Mouse (Mus musculus) bone marrow, adult 2 months (tissue): ENCODE measurements around the gene Tmem234. TPM values are rescaled to one million over a fixed set of nuclear protein-coding genes. Genes with fewer than 3 reads are reported as not detected.

Source experiments
- H3K27ac ChIP-seq: fragments of 200-500 bp; 2 replicates; pipeline ENCODE4 v1.5.1; 2012; ENCODE audit warnings: low read depth, mild to moderate bottlenecking, control low read depth, inconsistent platforms, low read length; ENCODE audit not compliant: control insufficient read depth, poor library complexity, insufficient read depth
- H3K4me1 ChIP-seq: fragments of 200-500 bp; 2 replicates; pipeline ENCODE4 v1.6.1; 2011; ENCODE audit warnings: low read length; ENCODE audit not compliant: control insufficient read depth, insufficient read depth
- H3K4me3 ChIP-seq: fragments of 200-500 bp; replicated peaks from 2 replicates; pipeline ENCODE3; 2011; ENCODE audit warnings: mild to moderate bottlenecking, low read depth, low read length, control low read depth; ENCODE audit not compliant: control insufficient read depth
- CTCF ChIP-seq: fragments of 200-500 bp; IDR thresholded peaks from 2 replicates; pipeline ENCODE4 v1.5.1; 2011; ENCODE audit warnings: low read length, control low read depth; ENCODE audit not compliant: control insufficient read depth, insufficient read depth
- POLR2A ChIP-seq: fragments of 200-500 bp; IDR thresholded peaks from 2 replicates; pipeline ENCODE4 v1.6.1; 2011; ENCODE audit warnings: low read depth, mild to moderate bottlenecking, control low read depth, low read length, borderline replicate concordance; ENCODE audit not compliant: control insufficient read depth
- WGBS: fragments of 180-500 bp; shearing (Covaris S2); methylation state at CpG from one replicate; pipeline ENCODE4 v1.1.7; 2018; 5-methylcytosine and 5-hydroxymethylcytosine counted together
- polyA plus RNA-seq: library from polyadenylated mRNA; stranded (reverse); fragments of >200 nt; gene quantifications from 2 replicates; pipeline ENCODE4 v1.2.4, GENCODE M21; 2011; ENCODE audit warnings: low replicate concordance; ENCODE audit not compliant: missing spikeins, insufficient read depth, insufficient read length

Gene Tmem234
- polyA plus RNA-seq, 1 experiment = 118 TPM

- WGBS = 1% methylated on average over 17 of the region's 17 CpGs
- H3K4me3 ChIP-seq = peak overlapping the region; percentile 89
- H3K27ac ChIP-seq = peak overlapping the region; percentile 85
- TF ChIP-seq POLR2A (no peak), CTCF (no peak)
- H3K4me1 ChIP-seq = no peaks in the 10 kb centered on the region
These were observed 39.7 kb downstream of the Tmem234 start for GRCm38 (mm10) chr4:129640101-129640637.

DNA sequence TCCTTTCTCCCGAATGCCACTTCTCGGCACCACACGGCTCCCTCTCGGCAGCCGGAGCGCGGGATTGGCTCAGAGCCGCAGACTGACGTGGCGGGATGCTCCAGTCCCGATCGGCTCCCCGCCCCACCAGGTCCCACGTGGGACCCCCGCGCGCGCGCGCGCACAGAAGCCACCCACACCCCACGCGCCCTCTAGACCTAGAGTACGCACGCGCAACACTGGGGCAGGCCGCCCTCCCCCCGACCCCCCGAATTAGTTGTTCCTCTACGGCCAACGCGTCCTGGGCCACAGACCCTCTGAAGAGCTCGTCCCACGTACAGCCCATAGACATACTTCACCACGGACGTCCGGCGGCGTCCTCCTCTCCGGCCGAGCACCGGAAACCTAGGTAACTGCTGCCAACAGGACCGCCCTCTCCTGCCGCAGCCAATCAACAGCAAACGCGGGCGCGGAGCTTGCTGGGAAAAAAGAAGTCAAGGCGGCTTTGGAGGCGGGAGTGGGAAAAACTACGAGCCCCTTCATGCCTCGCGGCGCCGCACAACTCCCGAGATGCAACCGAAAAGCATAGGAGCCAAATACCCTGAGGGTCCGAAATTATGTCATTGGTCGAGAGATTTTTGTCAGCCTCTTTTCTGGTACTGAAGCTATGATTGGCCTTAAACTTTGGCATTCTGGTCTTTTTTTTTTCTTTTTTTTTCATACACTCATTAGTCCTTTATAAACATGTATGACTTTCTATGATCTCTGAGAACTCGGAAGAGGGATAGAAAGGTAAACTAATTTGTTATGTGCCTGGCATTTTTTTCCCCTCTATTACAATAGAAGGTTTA is 40.4 kb downstream of the Tmem234 start, which contains the start of gene Txlna:
Gene Txlna, minus strand, starts transcription at position 428 of the 830 bp plus-strand sequence.
- peak within 1 kb of the TSS; percentile 89 for H3K4me3 ChIP-seq
- WGBS = under 1% methylated on average over 60 of the region's 60 CpGs
- no peaks in the 10 kb centered on the region for H3K4me1 ChIP-seq
- peak; percentile 82 for TF ChIP-seq POLR2A
- no peak for TF ChIP-seq CTCF
- H3K27ac ChIP-seq = peak within 1 kb of the TSS; percentile 85

GRCm38 (mm10) chr4:129641756-129642155 is 41.3 kb downstream of the Tmem234 start:
- no peaks in the 10 kb centered on the region for H3K4me1 ChIP-seq
- no peak overlapping the region for H3K27ac ChIP-seq
- TF ChIP-seq CTCF = no peak
- TF ChIP-seq POLR2A = no peak
- 61% methylated on average over 5 of the region's 5 CpGs for WGBS
- no peak overlapping the region for H3K4me3 ChIP-seq

- Histone ChIP-seq H3K4me1 (no peaks in the 10 kb centered on the region), H3K27ac (no peak overlapping the region), H3K4me3 (no peak overlapping the region)
- TF ChIP-seq POLR2A (no peak), CTCF (no peak)
- WGBS = 37% methylated on average over 6 of the region's 6 CpGs
These were observed 44.7 kb downstream of the Tmem234 start for GRCm38 (mm10) chr4:129645204-129645603.

- TF ChIP-seq CTCF (no peak), POLR2A (no peak)
- WGBS = 86% methylated on average over 1 of the region's 1 CpGs
- no peak overlapping the region for H3K27ac ChIP-seq
- H3K4me3 ChIP-seq = no peak overlapping the region
- no peaks in the 10 kb centered on the region for H3K4me1 ChIP-seq
These were observed 48.2 kb downstream of the Tmem234 start for GRCm38 (mm10) chr4:129648656-129649055.

DNA sequence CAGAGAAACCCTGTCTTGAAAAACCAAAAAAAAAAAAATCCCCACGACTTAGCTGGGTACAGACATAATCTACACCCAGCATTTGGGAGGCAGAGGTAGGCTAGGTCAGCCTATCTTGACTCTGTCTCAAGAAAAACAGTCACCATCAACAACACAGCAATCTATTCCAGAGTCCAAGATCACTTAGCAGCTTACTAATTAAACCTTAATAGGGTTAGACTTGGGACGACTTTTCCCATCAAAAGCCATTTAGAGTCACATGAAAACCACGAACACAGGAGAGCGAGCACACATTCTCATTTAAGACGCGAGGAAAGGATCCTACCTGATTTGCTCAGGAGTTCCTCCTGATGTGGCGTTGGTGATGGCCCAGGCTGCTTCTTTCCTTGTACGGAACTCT is 49.9 kb downstream of the Tmem234 start:
- Histone ChIP-seq H3K27ac (no peak overlapping the region), H3K4me1 (no peaks in the 10 kb centered on the region), H3K4me3 (no peak overlapping the region)
- 87% methylated on average over 8 of the region's 8 CpGs for WGBS
- TF ChIP-seq CTCF (no peak), POLR2A (no peak)

GRCm38 (mm10) chr4:129654770-129655169 is 54.3 kb downstream of the Tmem234 start:
- 92% methylated on average over 14 of the region's 14 CpGs for WGBS
- Histone ChIP-seq H3K4me1 (no peaks in the 10 kb centered on the region), H3K27ac (no peak overlapping the region), H3K4me3 (no peak overlapping the region)
- no peak for TF ChIP-seq CTCF
- no peak for TF ChIP-seq POLR2A

GRCm38 (mm10) chr4:129661584-129661983 is 61.1 kb downstream of the Tmem234 start:
- Histone ChIP-seq H3K4me1 (no peaks in the 10 kb centered on the region), H3K4me3 (no peak overlapping the region), H3K27ac (no peak overlapping the region)
- 87% methylated on average over 3 of the region's 3 CpGs for WGBS
- TF ChIP-seq POLR2A (no peak), CTCF (no peak)
